Mouse (Mus musculus) liver, postnatal 0 days (tissue): ENCODE results near the gene Rhov. TPM values are rescaled to one million over a fixed set of nuclear protein-coding genes. Genes with fewer than 3 reads are reported as not detected.

ENCODE experiments used
- ATAC-seq: fragments of 200-750 bp; cut with Nextera tagmentation; 2 replicates; pipeline ENCODE4 v1.8.0; 2017; ENCODE audit warnings: mild to moderate bottlenecking, moderate library complexity
- DNase-seq: peaks from one replicate; pipeline ENCODE4 v3.0.0-alpha.2; 2016
- H3K27ac ChIP-seq: fragments of 300-500 bp; sonication (generic); 2 replicates; pipeline ENCODE4 v1.5.1; 2014; ENCODE audit warnings: antibody characterized with exemption, moderate library complexity, mild to moderate bottlenecking, low read depth
- H3K27me3 ChIP-seq: fragments of 300-500 bp; sonication (generic); 2 replicates; pipeline ENCODE4 v1.6.1; 2014; ENCODE audit warnings: low read length, control low read depth, mixed read lengths; ENCODE audit not compliant: insufficient read depth
- H3K36me3 ChIP-seq: fragments of 300-500 bp; sonication (generic); replicated peaks from 2 replicates; pipeline ENCODE4 v1.6.1; 2014; ENCODE audit warnings: mild to moderate bottlenecking, control low read depth, low read length, moderate library complexity, mixed read lengths; ENCODE audit not compliant: insufficient read depth
- H3K4me1 ChIP-seq: fragments of 300-500 bp; sonication (generic); 2 replicates; pipeline ENCODE4 v1.6.1; 2014; ENCODE audit warnings: antibody characterized with exemption, mild to moderate bottlenecking, control low read depth; ENCODE audit not compliant: insufficient read depth
- H3K4me2 ChIP-seq: fragments of 300-500 bp; sonication (generic); 2 replicates; pipeline ENCODE4 v1.6.1; 2014; ENCODE audit warnings: low read depth, mild to moderate bottlenecking, low read length, moderate library complexity, mixed read lengths
- H3K4me3 ChIP-seq: fragments of 300-500 bp; sonication (generic); 2 replicates; pipeline ENCODE4 v1.5.1; 2014; ENCODE audit warnings: low read depth, low read length
- H3K9ac ChIP-seq: fragments of 300-500 bp; sonication (generic); replicated peaks from 2 replicates; pipeline ENCODE4 v1.6.1; 2014; ENCODE audit warnings: mild to moderate bottlenecking, moderate library complexity
- H3K9me3 ChIP-seq: fragments of 300-500 bp; sonication (generic); 2 replicates; pipeline ENCODE4 v1.6.1; 2016; ENCODE audit warnings: mild to moderate bottlenecking, control low read depth, low read length, mixed read lengths
- CTCF ChIP-seq: sonication (generic); IDR thresholded peaks from 2 replicates; pipeline ENCODE4 v1.5.1; 2016; ENCODE audit warnings: antibody characterized with exemption, low read depth
- EP300 ChIP-seq: IDR thresholded peaks from 2 replicates; pipeline ENCODE4 v1.6.1; 2016; ENCODE audit warnings: antibody characterized with exemption, low read depth, mild to moderate bottlenecking
- WGBS: fragments of 180-500 bp; shearing (Covaris S2); extraction: QIAGEN DNeasy Blood & Tissue Kit; methylation state at CpG from one replicate; pipeline ENCODE4 v1.1.7; 2014; ENCODE audit not compliant: insufficient replicate concordance; 5-methylcytosine and 5-hydroxymethylcytosine counted together
- polyA plus RNA-seq: library from polyadenylated mRNA; unstranded; fragments of >200 nt; fragmentation: Nextera tagmentation; extraction: Ambion mirVana; gene quantifications from 2 replicates; pipeline ENCODE4 v1.2.1, GENCODE M21; 2015

Rhov gene
- polyA plus RNA-seq, 1 experiment from 2014 or later = not detected

DNA sequence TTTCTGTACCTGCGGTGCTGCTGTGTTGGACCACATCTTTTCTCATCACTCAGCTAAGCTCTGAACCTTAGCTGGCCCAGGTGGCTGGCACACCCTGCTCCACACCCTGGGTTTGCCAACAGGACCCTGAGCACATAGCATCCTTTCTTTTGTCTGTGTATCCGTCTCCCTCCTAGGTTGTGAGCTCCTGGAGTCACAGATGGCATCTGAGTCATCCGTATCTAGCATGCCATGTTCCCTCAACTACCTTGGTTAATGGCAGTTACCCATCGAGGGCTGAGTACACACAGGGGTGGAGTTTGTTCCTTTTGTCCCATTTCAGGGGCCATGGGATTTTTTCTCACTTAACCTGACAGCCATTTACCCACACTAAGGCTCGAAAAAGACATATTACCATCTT is 20.7 kb downstream of the Rhov start:
- Histone ChIP-seq H3K9ac (no peak overlapping the region), H3K27me3 (no peaks in the 10 kb centered on the region), H3K4me2 (no peak overlapping the region), H3K9me3 (no peaks in the 10 kb centered on the region), H3K4me1 (peaks cover 4% of the 10 kb centered on the region; the same call in 1 of the 2 replicates), H3K4me3 (no peak overlapping the region), H3K36me3 (no peaks in the 10 kb centered on the region), H3K27ac (no peak overlapping the region)
- TF ChIP-seq EP300 (no peak), CTCF (no peak)
- 61% methylated on average over 5 of the region's 5 CpGs for WGBS
- ATAC-seq (no peak), DNase-seq (no peak)

GRCm38 (mm10) chr2:119249592-119250061 is 21.4 kb downstream of the Rhov start:
- H3K36me3 ChIP-seq = no peaks in the 10 kb centered on the region
- H3K4me1 ChIP-seq = peaks cover 4% of the 10 kb centered on the region; the same call in 1 of the 2 replicates
- DNase-seq (no peak), ATAC-seq (no peak)
- H3K27me3 ChIP-seq = no peaks in the 10 kb centered on the region
- H3K9me3 ChIP-seq = no peaks in the 10 kb centered on the region
- H3K9ac ChIP-seq = no peak overlapping the region
- 61% methylated on average over 4 of the region's 4 CpGs for WGBS
- H3K4me2 ChIP-seq = no peak overlapping the region
- no peak overlapping the region for H3K27ac ChIP-seq
- TF ChIP-seq CTCF = no peak
- TF ChIP-seq EP300 = no peak
- H3K4me3 ChIP-seq = no peak overlapping the region

GRCm38 (mm10) chr2:119247904-119248303 is 23.2 kb downstream of the Rhov start:
- WGBS = 75% methylated on average over 9 of the region's 9 CpGs
- Histone ChIP-seq H3K4me3 (no peak overlapping the region), H3K27ac (no peak overlapping the region), H3K9me3 (no peaks in the 10 kb centered on the region), H3K4me2 (no peak overlapping the region), H3K36me3 (no peaks in the 10 kb centered on the region), H3K9ac (no peak overlapping the region), H3K4me1 (peaks cover 4% of the 10 kb centered on the region; the same call in 1 of the 2 replicates), H3K27me3 (no peaks in the 10 kb centered on the region)
- ATAC-seq = no peak
- TF ChIP-seq CTCF (no peak), EP300 (no peak)
- no peak for DNase-seq

GRCm38 (mm10) chr2:119245246-119245645 is 25.8 kb downstream of the Rhov start:
- Histone ChIP-seq H3K27ac (no peak overlapping the region), H3K27me3 (no peaks in the 10 kb centered on the region), H3K9me3 (no peaks in the 10 kb centered on the region), H3K4me3 (no peak overlapping the region), H3K9ac (no peak overlapping the region), H3K4me1 (no peaks in the 10 kb centered on the region), H3K36me3 (no peaks in the 10 kb centered on the region), H3K4me2 (no peak overlapping the region)
- DNase-seq (no peak), ATAC-seq (no peak)
- no peak for TF ChIP-seq EP300
- no peak for TF ChIP-seq CTCF
- 56% methylated on average over 7 of the region's 7 CpGs for WGBS

GRCm38 (mm10) chr2:119242548-119242947 is 28.5 kb downstream of the Rhov start:
- H3K27me3 ChIP-seq = peaks cover 15% of the 10 kb centered on the region
- DNase-seq (no peak), ATAC-seq (no peak)
- 56% methylated on average over 9 of the region's 9 CpGs for WGBS
- H3K4me3 ChIP-seq = no peak overlapping the region
- no peaks in the 10 kb centered on the region for H3K36me3 ChIP-seq
- no peak overlapping the region for H3K9ac ChIP-seq
- H3K27ac ChIP-seq = no peak overlapping the region
- no peaks in the 10 kb centered on the region for H3K9me3 ChIP-seq
- peaks cover 3% of the 10 kb centered on the region for H3K4me1 ChIP-seq
- TF ChIP-seq EP300 = no peak
- no peak overlapping the region for H3K4me2 ChIP-seq

- H3K36me3 ChIP-seq = no peaks in the 10 kb centered on the region
- no peak for DNase-seq
- H3K4me1 ChIP-seq = peaks cover 11% of the 10 kb centered on the region
- H3K4me2 ChIP-seq = no peak overlapping the region
- H3K9me3 ChIP-seq = no peaks in the 10 kb centered on the region
- TF ChIP-seq EP300 (no peak), CTCF (no peak)
- no peak overlapping the region for H3K27ac ChIP-seq
- no peak overlapping the region for H3K9ac ChIP-seq
- ATAC-seq = no peak
- H3K27me3 ChIP-seq = peaks cover 33% of the 10 kb centered on the region
- H3K4me3 ChIP-seq = no peak overlapping the region
- WGBS = 77% methylated on average over 4 of the region's 4 CpGs
Observed at GRCm38 (mm10) chr2:119240819-119241186, 30.3 kb downstream of the Rhov start.
